In genomic region chr4:155563400-155564231, GRCm38 (mm10) we compare ENCODE assay signal across 8 mouse cellular contexts. TPM values are rescaled to one million over a fixed set of nuclear protein-coding genes. Genes with fewer than 3 reads are reported as not detected.
A peak's percentile ranks its signal among the peaks of the same experiment; 100 is the strongest.
DNase-seq lines count a peak whose midpoint lies in the region; ATAC-seq lines count a peak whose summit lies in the region.

No protein-coding gene starts in this region.

- peaks cover 36% of the 10 kb centered on the region for H3K36me3 ChIP-seq in heart, embryonic 14.5 days (ENCODE audit: control insufficient read depth, insufficient read depth, low read length)
- H3K36me3 ChIP-seq in liver, embryonic 13.5 days: peaks cover 27% of the 10 kb centered on the region
- H3K36me3 ChIP-seq in stomach, embryonic 16.5 days (ENCODE audit: control insufficient read depth, insufficient read depth, low read length): peaks cover 6% of the 10 kb centered on the region

- peak overlapping the region; percentile 78 to 93 for H3K4me3 ChIP-seq in heart, embryonic 14.5 days (ENCODE audit: control insufficient read depth in 1 of 2, insufficient read depth in 1 of 2, low read depth in 1 of 2, low read length in 2 of 2)
- peak overlapping the region; percentile 89 for H3K4me3 ChIP-seq in liver, embryonic 13.5 days (replicated peaks)
- peak overlapping the region; percentile 80 for H3K4me3 ChIP-seq in stomach, embryonic 16.5 days (replicated peaks; ENCODE audit: low read length)

- no peaks in the 10 kb centered on the region for H3K27me3 ChIP-seq in heart, embryonic 14.5 days (ENCODE audit: control insufficient read depth, insufficient read depth, low read length)
- H3K27me3 ChIP-seq in liver, embryonic 13.5 days: no peaks in the 10 kb centered on the region
- no peaks in the 10 kb centered on the region for H3K27me3 ChIP-seq in stomach, embryonic 16.5 days (ENCODE audit: control insufficient read depth, insufficient read depth, low read length)

- WGBS in heart, embryonic 14.5 days: under 1% methylated on average over 69 of the region's 69 CpGs
- under 1% methylated on average over 69 of the region's 69 CpGs for WGBS in liver, embryonic 13.5 days (ENCODE audit: insufficient replicate concordance)
- under 1% methylated on average over 68 of the region's 69 CpGs for WGBS in stomach, embryonic 16.5 days

- H3K9me3 ChIP-seq in heart, embryonic 14.5 days (ENCODE audit: control insufficient read depth, low read length): no peaks in the 10 kb centered on the region
- H3K9me3 ChIP-seq in liver, embryonic 13.5 days (replicated peaks): no peaks in the 10 kb centered on the region
- no peaks in the 10 kb centered on the region for H3K9me3 ChIP-seq in stomach, embryonic 16.5 days (replicated peaks; ENCODE audit: control insufficient read depth, low read length)

- H3K9ac ChIP-seq in heart, embryonic 14.5 days (ENCODE audit: low read length): peak overlapping the region; percentile 91
- peak overlapping the region; percentile 89 for H3K9ac ChIP-seq in liver, embryonic 13.5 days
- H3K9ac ChIP-seq in stomach, embryonic 16.5 days (ENCODE audit: low read length): peak overlapping the region; percentile 83

- peak; percentile 94 for DNase-seq in c-Kit-negative CD71-positive TER-119-positive erythroid progenitor cells, embryonic 14.5 days (ENCODE audit: low read depth, low spot score)
- DNase-seq in fibroblast of lung, adult 2 months (ENCODE audit: low read depth): peak; percentile 97
- peak; percentile 98 for DNase-seq in kidney, postnatal 14 days
- peak; percentile 95 for DNase-seq in liver, embryonic 13.5 days
- DNase-seq in neural tube, embryonic 10.5 days (ENCODE audit: extremely low spot score, low spot score): peak; percentile 99

- peak overlapping the region; percentile 94 for H3K4me2 ChIP-seq in heart, embryonic 14.5 days (ENCODE audit: low read length)
- peak overlapping the region; percentile 96 for H3K4me2 ChIP-seq in liver, embryonic 13.5 days
- peak overlapping the region; percentile 69 for H3K4me2 ChIP-seq in stomach, embryonic 16.5 days (ENCODE audit: low read depth, low read length)

- peaks cover 29 to 54% of the 10 kb centered on the region in 2 experiments for H3K4me1 ChIP-seq in heart, embryonic 14.5 days (ENCODE audit: control insufficient read depth in 2 of 2, insufficient read depth in 2 of 2, low read length in 2 of 2)
- H3K4me1 ChIP-seq in liver, embryonic 13.5 days (replicated peaks): peaks cover 86% of the 10 kb centered on the region
- H3K4me1 ChIP-seq in stomach, embryonic 16.5 days (ENCODE audit: control insufficient read depth, insufficient read depth, low read length): peaks cover 30% of the 10 kb centered on the region

- peak overlapping the region; percentile 92 to 94 for H3K27ac ChIP-seq in heart, embryonic 14.5 days (replicated peaks in 1 of 2; ENCODE audit: control insufficient read depth in 1 of 2, insufficient read depth in 1 of 2, low read depth in 2 of 2, low read length in 2 of 2)
- peak overlapping the region; percentile 92 for H3K27ac ChIP-seq in liver, embryonic 13.5 days
- H3K27ac ChIP-seq in stomach, embryonic 16.5 days (ENCODE audit: low read length): peak overlapping the region; percentile 95

- peak; percentile 78 for ATAC-seq in CD4-positive, CD25-positive, alpha-beta regulatory T cell, adult 4 months
- ATAC-seq in heart, embryonic 14.5 days (ENCODE audit: insufficient number of reproducible peaks, insufficient read depth, low FRiP score, low read depth): peak; percentile 94
- peak; percentile 93 for ATAC-seq in liver, embryonic 13.5 days (ENCODE audit: low read depth)
- ATAC-seq in stomach, embryonic 16.5 days (ENCODE audit: insufficient read depth, low FRiP score): peak; percentile 96

RNA-seq across cellular contexts. Expression of gene Nadk, which starts 1.4 kb away (rescaled TPM):
- 10 to 100 TPM; 64.7 to 81.5 TPM for polyA plus RNA-seq in CD4-positive, CD25-positive, alpha-beta regulatory T cell, adult 4 months (2017; shearing (Covaris generic))
- 49.9 and 51.4 TPM in 2 replicates for polyA plus RNA-seq in heart, embryonic 14.5 days (2014; fragmentation: Nextera tagmentation; extraction: Ambion mirVana)
- polyA plus RNA-seq in liver, embryonic 13.5 days (2015; fragmentation: Nextera tagmentation; extraction: Ambion mirVana): 60.4 and 68.0 TPM in 2 replicates
- 85.5 and 89.1 TPM in 2 replicates for polyA plus RNA-seq in stomach, embryonic 16.5 days (2015; fragmentation: Nextera tagmentation; extraction: Ambion mirVana)

RNA-seq across cellular contexts. Expression of gene Slc35e2, which starts 37.6 kb away (rescaled TPM):
- 1 to 10 TPM; 9.1 to 9.7 TPM for polyA plus RNA-seq in CD4-positive, CD25-positive, alpha-beta regulatory T cell, adult 4 months (2017; shearing (Covaris generic))
- 7.7 and 8.5 TPM in 2 replicates for polyA plus RNA-seq in heart, embryonic 14.5 days (2014; fragmentation: Nextera tagmentation; extraction: Ambion mirVana)
- polyA plus RNA-seq in liver, embryonic 13.5 days (2015; fragmentation: Nextera tagmentation; extraction: Ambion mirVana): 4.4 and 5.9 TPM in 2 replicates
- 6.3 and 6.8 TPM in 2 replicates for polyA plus RNA-seq in stomach, embryonic 16.5 days (2015; fragmentation: Nextera tagmentation; extraction: Ambion mirVana)

Comparison
In these comparisons a context has a peak if more than half of its experiments do, and no peak if none do; other contexts are left out.
1. Peak in every context shown above with its lines: DNase-seq, ATAC-seq, H3K4me3 ChIP-seq and H3K27ac ChIP-seq.